12 mouse cellular contexts compared by ENCODE assay signal in genomic region chr13:20354604-20354999, GRCm38 (mm10).
DNase-seq lines count a peak whose midpoint lies in the region; ATAC-seq lines count a peak whose summit lies in the region.
"Had no signal": no experiment of that assay in that cellular context is flagged by ENCODE, and none has a peak within 500 bp of the region (broad histone marks: within the 10 kb centered on the region; RNA-seq: fewer than 3 reads in every experiment).

No protein-coding gene starts in this region.

- intact Hi-C loops in heart, postnatal 25 days (cut with DNase I): no loop called here

- no peak overlapping the region for H3K4me3 ChIP-seq in heart, embryonic 13.5 days
- no peak overlapping the region for H3K4me3 ChIP-seq in forebrain, embryonic 14.5 days (ENCODE audit: low read depth, low read length)
- no peak overlapping the region for H3K4me3 ChIP-seq in midbrain, embryonic 15.5 days

- no peak for DNase-seq in heart, postnatal 25 days (ENCODE audit: low spot score)
- peak; percentile 40 for DNase-seq in brain, adult 2 months (ENCODE audit: low read depth, low spot score)
- DNase-seq in forebrain, embryonic 14.5 days (ENCODE audit: low spot score): peak; percentile 96
- DNase-seq in thymus, postnatal 36 days: no peak
- no peak for DNase-seq in adrenal gland, postnatal 4 days (ENCODE audit: low spot score in 2 of 2)
- DNase-seq: gastrocnemius, postnatal 25 days; kidney, postnatal 10 days; thymus, postnatal 14 days had no signal

- peaks cover 14% of the 10 kb centered on the region for H3K4me1 ChIP-seq in heart, embryonic 13.5 days
- H3K4me1 ChIP-seq in forebrain, embryonic 14.5 days (ENCODE audit: control insufficient read depth, insufficient read depth, low read length): peaks cover 17% of the 10 kb centered on the region
- H3K4me1 ChIP-seq in midbrain, embryonic 15.5 days: peaks cover 19% of the 10 kb centered on the region

- peaks cover under 1% of the 10 kb centered on the region; the same call in 1 of the 2 replicates for H3K9me3 ChIP-seq in heart, embryonic 13.5 days
- H3K9me3 ChIP-seq in forebrain, embryonic 14.5 days (replicated peaks; ENCODE audit: control insufficient read depth, low read length): no peaks in the 10 kb centered on the region
- H3K9me3 ChIP-seq in midbrain, embryonic 15.5 days: no peaks in the 10 kb centered on the region

- H3K4me2 ChIP-seq in heart, embryonic 13.5 days: no peak overlapping the region
- H3K4me2 ChIP-seq in forebrain, embryonic 14.5 days (ENCODE audit: low read length): peak overlapping the region; percentile 31; the same call in 1 of the 2 replicates
- no peak overlapping the region; the same call in 1 of the 2 replicates for H3K4me2 ChIP-seq in midbrain, embryonic 15.5 days

- no peak for ATAC-seq in heart, embryonic 13.5 days (ENCODE audit: extremely low read depth, insufficient number of reproducible peaks, low FRiP score, low TSS enrichment)
- peak; percentile 91 for ATAC-seq in forebrain, embryonic 14.5 days
- peak; percentile 91 for ATAC-seq in midbrain, embryonic 15.5 days (replicated peaks)
- ATAC-seq in monocyte, adult 5-6 weeks (replicated peaks; ENCODE audit: insufficient number of reproducible peaks, low FRiP score, low TSS enrichment, poor library complexity, severe bottlenecking): no peak

- H3K27me3 ChIP-seq in heart, embryonic 13.5 days (replicated peaks): no peaks in the 10 kb centered on the region
- H3K27me3 ChIP-seq in forebrain, embryonic 14.5 days (replicated peaks; ENCODE audit: control insufficient read depth, insufficient read depth, low read length): no peaks in the 10 kb centered on the region
- no peaks in the 10 kb centered on the region for H3K27me3 ChIP-seq in midbrain, embryonic 15.5 days (replicated peaks)
- H3K27me3 ChIP-seq: CH12.LX had no signal

- H3K27ac ChIP-seq in heart, embryonic 13.5 days (replicated peaks): 0 out of 2 replicates have a peak overlapping the region, but pooled peaks have one; percentile 28
- H3K27ac ChIP-seq in forebrain, embryonic 14.5 days (ENCODE audit: low read depth, low read length): peak overlapping the region; percentile 88
- H3K27ac ChIP-seq in midbrain, embryonic 15.5 days: peak overlapping the region; percentile 75

- H3K36me3 ChIP-seq in heart, embryonic 13.5 days: no peaks in the 10 kb centered on the region
- H3K36me3 ChIP-seq in forebrain, embryonic 14.5 days (ENCODE audit: control insufficient read depth, insufficient read depth, low read length): no peaks in the 10 kb centered on the region
- H3K36me3 ChIP-seq in midbrain, embryonic 15.5 days (replicated peaks): no peaks in the 10 kb centered on the region

- WGBS in heart, embryonic 13.5 days: 54% methylated on average over 5 of the region's 5 CpGs
- 5% methylated on average over 5 of the region's 5 CpGs for WGBS in forebrain, embryonic 14.5 days
- WGBS in midbrain, embryonic 15.5 days: 27% methylated on average over 5 of the region's 5 CpGs

- H3K9ac ChIP-seq in heart, embryonic 13.5 days: no peak overlapping the region
- H3K9ac ChIP-seq in forebrain, embryonic 14.5 days (ENCODE audit: low read length): 0 out of 2 replicates have a peak overlapping the region, but pooled peaks have one; percentile 21
- H3K9ac ChIP-seq in midbrain, embryonic 15.5 days: no peak overlapping the region

Comparison
In these comparisons a context has a peak if more than half of its experiments do, and no peak if none do; other contexts are left out.
1. ATAC-seq: peak in forebrain, embryonic 14.5 days (single experiment) and midbrain, embryonic 15.5 days (single experiment); none in heart, embryonic 13.5 days (single experiment) and monocyte, adult 5-6 weeks (single experiment).
2. H3K27ac ChIP-seq: peak in every context shown above with its lines; median percentile 88 in forebrain, embryonic 14.5 days; 75 in midbrain, embryonic 15.5 days; 28 in heart, embryonic 13.5 days.
3. DNase-seq: peak in brain, adult 2 months (single experiment) and forebrain, embryonic 14.5 days (single experiment); none in heart, postnatal 25 days (single experiment), thymus, postnatal 36 days (0 of 2) and adrenal gland, postnatal 4 days (0 of 2).